8 mouse cellular contexts compared by ENCODE assay signal in genomic region chr2:10300771-10301170, GRCm38 (mm10).
DNase-seq lines count a peak whose midpoint lies in the region; ATAC-seq lines count a peak whose summit lies in the region.

No protein-coding gene starts in this region.

- H3K4me2 ChIP-seq in lung, embryonic 16.5 days (ENCODE audit: low read depth, low read length) = peak overlapping the region; percentile 37
- H3K4me2 ChIP-seq in limb, embryonic 12.5 days = peak overlapping the region; percentile 45
- H3K4me2 ChIP-seq in neural tube, embryonic 13.5 days = peak overlapping the region; percentile 40

- no peaks in the 10 kb centered on the region for H3K9me3 ChIP-seq in lung, embryonic 16.5 days (ENCODE audit: control insufficient read depth, low read length)
- no peaks in the 10 kb centered on the region for H3K9me3 ChIP-seq in limb, embryonic 12.5 days
- H3K9me3 ChIP-seq in neural tube, embryonic 13.5 days = no peaks in the 10 kb centered on the region

- ATAC-seq in lung, embryonic 16.5 days (ENCODE audit: low read depth) = peak; percentile 69
- ATAC-seq in granulocyte monocyte progenitor cell, adult 5-6 weeks (replicated peaks; ENCODE audit: poor library complexity, severe bottlenecking) = peak; percentile 52; the same call in 1 of the 2 replicates
- ATAC-seq in limb, embryonic 12.5 days (ENCODE audit: insufficient number of reproducible peaks, insufficient read depth, low FRiP score, low TSS enrichment, low read depth) = peak; percentile 66; the same call in 1 of the 2 replicates
- peak; percentile 86 for ATAC-seq in neural tube, embryonic 13.5 days (ENCODE audit: low read depth)

- H3K4me1 ChIP-seq in lung, embryonic 16.5 days (replicated peaks; ENCODE audit: control insufficient read depth, insufficient read depth, low read length) = no peaks in the 10 kb centered on the region
- peaks cover 8% of the 10 kb centered on the region for H3K4me1 ChIP-seq in limb, embryonic 12.5 days (replicated peaks)
- H3K4me1 ChIP-seq in neural tube, embryonic 13.5 days (replicated peaks) = peaks cover 4% of the 10 kb centered on the region

- H3K27me3 ChIP-seq in lung, embryonic 16.5 days (ENCODE audit: control insufficient read depth, insufficient read depth, low read depth, low read length) = peaks cover 8% of the 10 kb centered on the region
- H3K27me3 ChIP-seq in limb, embryonic 12.5 days = 0 out of 2 replicates have a peak, but pooled peaks cover 13% of the 10 kb centered on the region
- H3K27me3 ChIP-seq in neural tube, embryonic 13.5 days = peaks cover 30% of the 10 kb centered on the region

- no peak overlapping the region for H3K27ac ChIP-seq in lung, embryonic 16.5 days (ENCODE audit: low read length)
- H3K27ac ChIP-seq in limb, embryonic 12.5 days = no peak overlapping the region
- no peak overlapping the region for H3K27ac ChIP-seq in neural tube, embryonic 13.5 days (replicated peaks)

- 34% methylated on average over 10 of the region's 10 CpGs for WGBS in lung, embryonic 16.5 days
- WGBS in limb, embryonic 12.5 days = 38% methylated on average over 10 of the region's 10 CpGs
- WGBS in neural tube, embryonic 13.5 days = 21% methylated on average over 10 of the region's 10 CpGs

- H3K9ac ChIP-seq in lung, embryonic 16.5 days (ENCODE audit: low read length) = no peak overlapping the region; the same call in 1 of the 2 replicates
- no peak overlapping the region for H3K9ac ChIP-seq in limb, embryonic 12.5 days (replicated peaks)
- no peak overlapping the region for H3K9ac ChIP-seq in neural tube, embryonic 13.5 days

- H3K36me3 ChIP-seq in lung, embryonic 16.5 days (ENCODE audit: control insufficient read depth, insufficient read depth, low read length) = no peaks in the 10 kb centered on the region
- H3K36me3 ChIP-seq in limb, embryonic 12.5 days = no peaks in the 10 kb centered on the region
- H3K36me3 ChIP-seq in neural tube, embryonic 13.5 days = no peaks in the 10 kb centered on the region

- DNase-seq in lung, postnatal 36 days = no peak
- peak; percentile 66 for DNase-seq in embryo, embryonic 11 days
- DNase-seq in layer of hippocampus, postnatal 14 days (ENCODE audit: low spot score in 2 of 2) = no peak
- no peak for DNase-seq in left cerebral cortex, adult 18-20 months (ENCODE audit: low spot score in 2 of 2)

- peak overlapping the region; percentile 8; the same call in 1 of the 2 replicates for H3K4me3 ChIP-seq in lung, embryonic 16.5 days (ENCODE audit: low read length)
- 0 out of 2 replicates have a peak overlapping the region, but pooled peaks have one; percentile 9 for H3K4me3 ChIP-seq in limb, embryonic 12.5 days (replicated peaks)
- 0 out of 2 replicates have a peak overlapping the region, but pooled peaks have one; percentile 10 for H3K4me3 ChIP-seq in neural tube, embryonic 13.5 days
